Mouse (Mus musculus): Measurements from ENCODE around the gene Scmh1. TPM values are rescaled to one million over a fixed set of nuclear protein-coding genes. Genes with fewer than 3 reads are reported as not detected.

Scmh1 gene
- polyA plus RNA-seq, 1 experiment from 2014 or later, result 12.8 TPM

- H3K4me1 ChIP-seq (replicated peaks), result no peaks in the 10 kb centered on the region
- H3K4me2 ChIP-seq, result no peak overlapping the region
- H3K9me3 ChIP-seq (replicated peaks), result no peaks in the 10 kb centered on the region
- no peak overlapping the region for H3K9ac ChIP-seq
- H3K36me3 ChIP-seq, result peaks cover 54% of the 10 kb centered on the region
- H3K4me3 ChIP-seq (replicated peaks), result no peak overlapping the region
- ATAC-seq (ENCODE audit: low read depth) (no peak), DNase-seq (no peak)
- no peaks in the 10 kb centered on the region for H3K27me3 ChIP-seq
- no peak overlapping the region for H3K27ac ChIP-seq
- WGBS (ENCODE audit: insufficient replicate concordance), result 78% methylated on average over 4 of the region's 4 CpGs
Observed at GRCm38 (mm10) chr4:120511203-120511602, 106.1 kb downstream of the Scmh1 start.

DNA sequence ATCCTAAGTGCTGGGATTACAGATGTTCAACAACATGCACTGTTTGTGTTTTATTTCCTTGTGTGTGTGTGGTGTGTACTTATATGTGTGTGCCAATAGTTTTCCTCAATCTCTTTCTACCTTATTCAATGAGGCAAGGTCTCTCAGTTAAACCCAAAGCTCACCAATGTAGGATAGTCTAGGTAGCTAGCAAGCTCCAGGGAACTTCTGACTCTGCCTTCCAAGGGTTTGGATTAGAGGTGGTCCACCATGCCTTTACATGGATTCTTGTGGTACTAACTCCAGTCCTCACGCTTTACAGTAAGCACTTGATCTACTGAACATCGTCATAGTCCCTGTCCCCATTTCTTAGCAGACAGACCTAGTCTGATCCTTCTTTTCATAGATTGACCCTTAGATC, 109.3 kb downstream of the Scmh1 start:
- WGBS (ENCODE audit: insufficient replicate concordance), result 87% methylated on average over 2 of the region's 2 CpGs
- Histone ChIP-seq H3K4me2 (no peak overlapping the region), H3K36me3 (peaks cover 58% of the 10 kb centered on the region), H3K27ac (no peak overlapping the region), H3K4me3 (replicated peaks) (no peak overlapping the region), H3K9ac (no peak overlapping the region), H3K4me1 (replicated peaks) (no peaks in the 10 kb centered on the region), H3K9me3 (replicated peaks) (no peaks in the 10 kb centered on the region), H3K27me3 (no peaks in the 10 kb centered on the region)
- DNase-seq, result no peak
- ATAC-seq (ENCODE audit: low read depth), result no peak

- no peak for DNase-seq
- 85% methylated on average over 7 of the region's 7 CpGs for WGBS (ENCODE audit: insufficient replicate concordance)
Observed at GRCm38 (mm10) chr4:120516491-120516890, 111.4 kb downstream of the Scmh1 start.

GRCm38 (mm10) chr4:120516907-120517306, 111.8 kb downstream of the Scmh1 start:
- no peak overlapping the region for H3K27ac ChIP-seq
- peaks cover 46% of the 10 kb centered on the region for H3K36me3 ChIP-seq
- no peak overlapping the region for H3K4me3 ChIP-seq (replicated peaks)
- H3K9me3 ChIP-seq (replicated peaks), result no peaks in the 10 kb centered on the region
- no peak for DNase-seq
- H3K4me2 ChIP-seq, result no peak overlapping the region
- no peak overlapping the region for H3K9ac ChIP-seq
- 87% methylated on average over 7 of the region's 7 CpGs for WGBS (ENCODE audit: insufficient replicate concordance)
- ATAC-seq (ENCODE audit: low read depth), result no peak
- H3K27me3 ChIP-seq, result no peaks in the 10 kb centered on the region
- no peaks in the 10 kb centered on the region for H3K4me1 ChIP-seq (replicated peaks)

More at GRCm38 (mm10) chr4:120516491-120516890, 111.4 kb downstream of the Scmh1 start:
- Histone ChIP-seq H3K4me2 (no peak overlapping the region), H3K9me3 (replicated peaks) (no peaks in the 10 kb centered on the region), H3K36me3 (peaks cover 46% of the 10 kb centered on the region), H3K27me3 (no peaks in the 10 kb centered on the region), H3K4me3 (replicated peaks) (no peak overlapping the region), H3K4me1 (replicated peaks) (no peaks in the 10 kb centered on the region), H3K27ac (no peak overlapping the region), H3K9ac (no peak overlapping the region)
- no peak for ATAC-seq (ENCODE audit: low read depth)

GRCm38 (mm10) chr4:120517335-120517734, 112.3 kb downstream of the Scmh1 start:
- ATAC-seq (ENCODE audit: low read depth) (no peak), DNase-seq (no peak)
- 60% methylated on average over 4 of the region's 4 CpGs for WGBS (ENCODE audit: insufficient replicate concordance)
- H3K36me3 ChIP-seq, result peaks cover 50% of the 10 kb centered on the region
- H3K9me3 ChIP-seq (replicated peaks), result no peaks in the 10 kb centered on the region
- no peak overlapping the region for H3K4me2 ChIP-seq
- H3K27ac ChIP-seq, result no peak overlapping the region
- no peak overlapping the region for H3K4me3 ChIP-seq (replicated peaks)
- H3K9ac ChIP-seq, result no peak overlapping the region
- H3K4me1 ChIP-seq (replicated peaks), result no peaks in the 10 kb centered on the region
- H3K27me3 ChIP-seq, result no peaks in the 10 kb centered on the region

DNA sequence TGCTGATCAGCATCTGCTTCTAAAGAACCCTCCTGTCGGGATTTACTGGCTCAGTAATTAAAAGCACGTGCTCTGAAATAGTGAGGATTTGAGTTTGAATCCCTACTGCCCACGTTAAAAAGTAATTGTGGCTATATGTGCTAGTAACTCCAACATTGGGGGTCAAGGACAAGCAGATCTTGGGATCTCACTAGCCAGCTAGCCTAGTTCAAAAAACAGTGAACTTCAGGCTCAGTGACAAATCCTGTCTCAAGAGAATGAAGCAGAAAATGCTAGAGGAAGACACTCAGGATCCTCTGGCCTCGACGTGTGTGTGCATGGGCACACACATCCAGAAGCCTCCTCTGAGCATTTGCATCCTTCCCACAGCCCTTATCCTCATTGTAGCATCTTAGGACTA, 116.7 kb downstream of the Scmh1 start:
- Histone ChIP-seq H3K9me3 (replicated peaks) (no peaks in the 10 kb centered on the region), H3K27me3 (no peaks in the 10 kb centered on the region), H3K4me1 (replicated peaks) (no peaks in the 10 kb centered on the region), H3K4me3 (replicated peaks) (no peak overlapping the region), H3K36me3 (peaks cover 55% of the 10 kb centered on the region), H3K27ac (no peak overlapping the region), H3K9ac (no peak overlapping the region), H3K4me2 (no peak overlapping the region)
- 79% methylated on average over 5 of the region's 5 CpGs for WGBS (ENCODE audit: insufficient replicate concordance)
- DNase-seq (no peak), ATAC-seq (ENCODE audit: low read depth) (no peak)

- no peaks in the 10 kb centered on the region for H3K4me1 ChIP-seq (replicated peaks)
- H3K36me3 ChIP-seq, result peaks cover 51% of the 10 kb centered on the region
- DNase-seq (no peak), ATAC-seq (ENCODE audit: low read depth) (no peak)
- WGBS (ENCODE audit: insufficient replicate concordance), result 83% methylated on average over 4 of the region's 4 CpGs
- no peak overlapping the region for H3K4me3 ChIP-seq (replicated peaks)
- no peak overlapping the region for H3K4me2 ChIP-seq
- H3K27ac ChIP-seq, result no peak overlapping the region
- no peak overlapping the region for H3K9ac ChIP-seq
- no peaks in the 10 kb centered on the region for H3K9me3 ChIP-seq (replicated peaks)
- H3K27me3 ChIP-seq, result no peaks in the 10 kb centered on the region
Observed at GRCm38 (mm10) chr4:120522351-120522750, 117.3 kb downstream of the Scmh1 start.

GRCm38 (mm10) chr4:120523092-120523491, 118.0 kb downstream of the Scmh1 start:
- H3K27ac ChIP-seq, result no peak overlapping the region
- no peak overlapping the region for H3K4me3 ChIP-seq (replicated peaks)
- H3K4me2 ChIP-seq, result no peak overlapping the region
- peaks cover 49% of the 10 kb centered on the region for H3K36me3 ChIP-seq
- WGBS (ENCODE audit: insufficient replicate concordance), result 77% methylated on average over 3 of the region's 3 CpGs
- no peaks in the 10 kb centered on the region for H3K4me1 ChIP-seq (replicated peaks)
- no peaks in the 10 kb centered on the region for H3K27me3 ChIP-seq
- no peak for DNase-seq
- H3K9me3 ChIP-seq (replicated peaks), result no peaks in the 10 kb centered on the region
- no peak overlapping the region for H3K9ac ChIP-seq
- no peak for ATAC-seq (ENCODE audit: low read depth)

GRCm38 (mm10) chr4:120528171-120528570, 123.1 kb downstream of the Scmh1 start:
- peaks cover 52% of the 10 kb centered on the region for H3K36me3 ChIP-seq
- no peaks in the 10 kb centered on the region for H3K9me3 ChIP-seq (replicated peaks)
- H3K9ac ChIP-seq, result no peak overlapping the region
- 86% methylated on average over 9 of the region's 9 CpGs for WGBS (ENCODE audit: insufficient replicate concordance)
- H3K27ac ChIP-seq, result no peak overlapping the region
- H3K4me1 ChIP-seq (replicated peaks), result no peaks in the 10 kb centered on the region
- DNase-seq, result no peak
- ATAC-seq (ENCODE audit: low read depth), result no peak
- H3K4me2 ChIP-seq, result no peak overlapping the region
- H3K27me3 ChIP-seq, result no peaks in the 10 kb centered on the region
- no peak overlapping the region for H3K4me3 ChIP-seq (replicated peaks)

- DNase-seq (no peak), ATAC-seq (ENCODE audit: low read depth) (no peak)
- Histone ChIP-seq H3K9me3 (replicated peaks) (no peaks in the 10 kb centered on the region), H3K4me2 (no peak within 1 kb of the TSS), H3K4me3 (replicated peaks) (no peak within 1 kb of the TSS), H3K27me3 (no peaks in the 10 kb centered on the region), H3K9ac (no peak within 1 kb of the TSS), H3K4me1 (replicated peaks) (no peaks in the 10 kb centered on the region), H3K27ac (no peak within 1 kb of the TSS), H3K36me3 (peaks cover 30% of the 10 kb centered on the region)
- WGBS (ENCODE audit: insufficient replicate concordance), result 80% methylated on average over 6 of the region's 6 CpGs
Observed at GRCm38 (mm10) chr4:120531986-120532385, 126.9 kb downstream of the Scmh1 start, which contains the start of gene Slfnl1. TSS of gene Slfnl1 (plus strand) at chr4:120532231.

DNA sequence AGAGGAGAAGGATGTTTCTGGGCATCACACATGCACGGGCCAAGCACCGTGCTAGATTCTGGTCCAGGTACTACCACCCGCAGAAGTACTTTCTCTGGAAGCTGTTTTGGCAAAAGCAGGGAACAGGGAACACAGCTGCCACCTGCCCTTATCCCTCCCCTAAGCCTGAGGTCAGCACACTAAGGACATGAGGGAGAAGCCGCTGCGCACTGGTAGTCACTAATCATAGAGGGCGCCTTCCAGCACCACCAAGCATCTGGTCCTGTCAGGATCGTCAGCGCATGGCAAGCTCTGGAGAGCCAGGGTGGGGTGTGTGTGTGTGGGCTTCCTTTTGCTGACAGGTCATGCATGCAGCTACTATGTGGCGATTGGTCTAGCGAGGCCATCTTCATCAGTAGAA, 133.6 kb downstream of the Scmh1 start:
- no peak overlapping the region for H3K4me3 ChIP-seq (replicated peaks)
- no peaks in the 10 kb centered on the region for H3K4me1 ChIP-seq (replicated peaks)
- DNase-seq (no peak), ATAC-seq (ENCODE audit: low read depth) (no peak)
- H3K27ac ChIP-seq, result no peak overlapping the region
- H3K4me2 ChIP-seq, result no peak overlapping the region
- H3K9me3 ChIP-seq (replicated peaks), result no peaks in the 10 kb centered on the region
- H3K36me3 ChIP-seq, result peaks cover 52% of the 10 kb centered on the region
- WGBS (ENCODE audit: insufficient replicate concordance), result 89% methylated on average over 10 of the region's 10 CpGs
- H3K9ac ChIP-seq, result no peak overlapping the region
- H3K27me3 ChIP-seq, result no peaks in the 10 kb centered on the region

- ATAC-seq (ENCODE audit: low read depth), result no peak
- Histone ChIP-seq H3K9me3 (replicated peaks) (no peaks in the 10 kb centered on the region), H3K4me1 (replicated peaks) (no peaks in the 10 kb centered on the region), H3K27ac (no peak overlapping the region), H3K36me3 (peaks cover 97% of the 10 kb centered on the region), H3K4me3 (replicated peaks) (no peak overlapping the region), H3K9ac (no peak overlapping the region), H3K4me2 (no peak overlapping the region), H3K27me3 (no peaks in the 10 kb centered on the region)
- DNase-seq, result no peak
- WGBS (ENCODE audit: insufficient replicate concordance), result 79% methylated on average over 1 of the region's 1 CpGs
Observed at GRCm38 (mm10) chr4:120544896-120545295, 139.8 kb downstream of the Scmh1 start.
